Mouse (Mus musculus) retina, postnatal 1 day (tissue): ENCODE data around the gene Brd7.

Experiments used
- DNase-seq: peaks from one replicate; pipeline ENCODE4 v3.0.0-alpha.2; 2012

Gene Brd7

GRCm38 (mm10) chr8:88349046-88349445 is 12.9 kb downstream of the Brd7 start:
- DNase-seq: no peak

- DNase-seq: no peak
Measured at GRCm38 (mm10) chr8:88342026-88342425, 20.0 kb downstream of the Brd7 start.

- DNase-seq: no peak
Measured at GRCm38 (mm10) chr8:88339887-88340695, 21.9 kb downstream of the Brd7 start.

GRCm38 (mm10) chr8:88339221-88339620 is 22.8 kb downstream of the Brd7 start:
- DNase-seq: no peak

- no peak for DNase-seq
Measured at GRCm38 (mm10) chr8:88334975-88335374, 27.0 kb downstream of the Brd7 start.

GRCm38 (mm10) chr8:88334384-88334783 is 27.6 kb downstream of the Brd7 start:
- DNase-seq: no peak

- no peak for DNase-seq
Measured at GRCm38 (mm10) chr8:88330816-88331215, 31.2 kb downstream of the Brd7 start.

GRCm38 (mm10) chr8:88328689-88329088 is 33.3 kb downstream of the Brd7 start:
- no peak for DNase-seq

- no peak for DNase-seq
Measured at GRCm38 (mm10) chr8:88326328-88326727, 35.7 kb downstream of the Brd7 start.

- no peak for DNase-seq
Measured at GRCm38 (mm10) chr8:88325795-88326194, 36.2 kb downstream of the Brd7 start.

GRCm38 (mm10) chr8:88325251-88325650 is 36.7 kb downstream of the Brd7 start:
- no peak for DNase-seq

GRCm38 (mm10) chr8:88324760-88325159 is 37.2 kb downstream of the Brd7 start:
- no peak for DNase-seq

- DNase-seq: no peak
Measured at GRCm38 (mm10) chr8:88323523-88323922, 38.5 kb downstream of the Brd7 start.

GRCm38 (mm10) chr8:88321387-88321786 is 40.6 kb downstream of the Brd7 start:
- no peak for DNase-seq

GRCm38 (mm10) chr8:88320134-88320533 is 41.9 kb downstream of the Brd7 start:
- no peak for DNase-seq

- DNase-seq: no peak
Measured at GRCm38 (mm10) chr8:88318151-88318550, 43.8 kb downstream of the Brd7 start.

GRCm38 (mm10) chr8:88317341-88317740 is 44.7 kb downstream of the Brd7 start:
- DNase-seq: no peak

GRCm38 (mm10) chr8:88316139-88316931 is 45.7 kb downstream of the Brd7 start:
- no peak for DNase-seq

- DNase-seq: no peak
Measured at GRCm38 (mm10) chr8:88315302-88315701, 46.7 kb downstream of the Brd7 start.

- no peak for DNase-seq
Measured at GRCm38 (mm10) chr8:88313991-88314390, 48.0 kb downstream of the Brd7 start.

- no peak for DNase-seq
Measured at GRCm38 (mm10) chr8:88312966-88313365, 49.0 kb downstream of the Brd7 start.

GRCm38 (mm10) chr8:88310286-88310685 is 51.7 kb downstream of the Brd7 start:
- no peak for DNase-seq

- no peak for DNase-seq
Measured at GRCm38 (mm10) chr8:88309881-88310280, 52.1 kb downstream of the Brd7 start.

- DNase-seq: no peak
Measured at GRCm38 (mm10) chr8:88309274-88309873, 52.6 kb downstream of the Brd7 start.
